ENCODE assay signal across 8 mouse cellular contexts in the genomic region with DNA sequence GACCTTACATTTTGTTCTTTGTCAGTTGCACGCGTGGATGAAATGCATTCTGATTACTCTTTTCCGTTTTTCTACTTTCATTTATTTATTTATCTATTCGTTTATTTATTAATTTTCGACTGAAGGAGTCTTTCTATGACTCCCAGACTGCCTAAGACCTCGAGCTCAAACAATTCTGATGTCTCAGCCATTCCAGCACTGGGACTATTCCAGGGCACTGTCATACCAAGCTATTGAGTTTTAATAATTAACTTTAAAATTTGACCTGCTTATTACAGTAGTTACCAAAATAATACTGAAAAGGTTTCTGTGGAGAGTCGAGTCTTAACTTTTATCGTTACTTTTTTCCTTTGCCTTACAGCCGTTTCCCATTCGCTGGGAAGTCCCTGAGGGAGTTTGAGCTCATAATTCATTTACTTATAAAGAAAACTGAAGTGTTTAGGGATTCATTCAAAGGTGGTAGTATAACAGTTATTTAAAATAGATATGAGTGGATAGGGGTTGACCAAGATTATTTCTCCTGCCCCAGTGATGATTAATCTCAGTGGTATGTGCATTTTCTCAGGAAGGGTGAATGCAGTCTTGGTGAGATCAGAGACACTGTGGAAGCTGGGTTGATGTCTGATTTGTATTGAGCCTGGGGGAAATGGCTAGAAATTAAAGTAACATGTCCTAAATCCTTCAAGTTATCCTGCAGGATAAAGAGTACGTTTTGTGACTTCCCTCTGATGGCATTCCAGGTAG. TPM values are rescaled to one million over a fixed set of nuclear protein-coding genes. Genes with fewer than 3 reads are reported as not detected.
DNase-seq lines count a peak whose midpoint lies in the region; ATAC-seq lines count a peak whose summit lies in the region.

No protein-coding gene starts in this region.

- H3K9me3 ChIP-seq in megakaryocyte, embryonic 14.5 days: no peaks in the 10 kb centered on the region
- H3K9me3 ChIP-seq in forebrain, embryonic 15.5 days: no peaks in the 10 kb centered on the region
- H3K9me3 ChIP-seq in limb, embryonic 13.5 days: no peaks in the 10 kb centered on the region
- no peaks in the 10 kb centered on the region for H3K9me3 ChIP-seq in stomach, embryonic 16.5 days (replicated peaks; ENCODE audit: control insufficient read depth, low read length)

- H3K4me3 ChIP-seq in megakaryocyte, embryonic 14.5 days (replicated peaks): peak overlapping the region; percentile 93
- H3K4me3 ChIP-seq in forebrain, embryonic 15.5 days: peak overlapping the region; percentile 65
- peak overlapping the region; percentile 59 for H3K4me3 ChIP-seq in limb, embryonic 13.5 days
- peak overlapping the region; percentile 77 for H3K4me3 ChIP-seq in stomach, embryonic 16.5 days (replicated peaks; ENCODE audit: low read length)

- H3K4me2 ChIP-seq in forebrain, embryonic 15.5 days (replicated peaks): peak overlapping the region; percentile 91; the same call in 1 of the 2 replicates
- peak overlapping the region; percentile 70 for H3K4me2 ChIP-seq in limb, embryonic 13.5 days (replicated peaks)
- peak overlapping the region; percentile 82 for H3K4me2 ChIP-seq in stomach, embryonic 16.5 days (ENCODE audit: low read depth, low read length)

- no peak overlapping the region; the same call in 1 of the 2 replicates for H3K9ac ChIP-seq in forebrain, embryonic 15.5 days (replicated peaks)
- 0 out of 2 replicates have a peak overlapping the region, but pooled peaks have one; percentile 73 for H3K9ac ChIP-seq in limb, embryonic 13.5 days
- no peak overlapping the region; the same call in 1 of the 2 replicates for H3K9ac ChIP-seq in stomach, embryonic 16.5 days (ENCODE audit: low read length)

- H3K27ac ChIP-seq in forebrain, embryonic 15.5 days (replicated peaks): no peak overlapping the region
- H3K27ac ChIP-seq in limb, embryonic 13.5 days: no peak overlapping the region
- no peak overlapping the region for H3K27ac ChIP-seq in stomach, embryonic 16.5 days (ENCODE audit: low read length)

- no peak for DNase-seq in left cerebral cortex, adult 18-20 months (ENCODE audit: low spot score in 2 of 2)
- no peak for DNase-seq in B cell, adult 2 months
- no peak for DNase-seq in urinary bladder, postnatal 10 days (ENCODE audit: low spot score)

- H3K36me3 ChIP-seq in megakaryocyte, embryonic 14.5 days (replicated peaks; ENCODE audit: low read length): no peaks in the 10 kb centered on the region
- no peaks in the 10 kb centered on the region for H3K36me3 ChIP-seq in forebrain, embryonic 15.5 days
- no peaks in the 10 kb centered on the region for H3K36me3 ChIP-seq in limb, embryonic 13.5 days
- no peaks in the 10 kb centered on the region for H3K36me3 ChIP-seq in stomach, embryonic 16.5 days (ENCODE audit: control insufficient read depth, insufficient read depth, low read length)

- ATAC-seq in megakaryocyte, adult 5-6 weeks (ENCODE audit: poor library complexity, severe bottlenecking): no peak
- no peak for ATAC-seq in forebrain, embryonic 15.5 days (replicated peaks)
- ATAC-seq in limb, embryonic 13.5 days (ENCODE audit: low FRiP score, low read depth): no peak
- ATAC-seq in stomach, embryonic 16.5 days (ENCODE audit: insufficient read depth, low FRiP score): no peak

- 53% methylated on average over 11 of the region's 11 CpGs for WGBS in forebrain, embryonic 15.5 days
- WGBS in limb, embryonic 13.5 days: 28% methylated on average over 11 of the region's 11 CpGs
- WGBS in stomach, embryonic 16.5 days: 25% methylated on average over 11 of the region's 11 CpGs

- no peaks in the 10 kb centered on the region for H3K27me3 ChIP-seq in megakaryocyte, embryonic 14.5 days (replicated peaks)
- H3K27me3 ChIP-seq in forebrain, embryonic 15.5 days: no peaks in the 10 kb centered on the region
- H3K27me3 ChIP-seq in limb, embryonic 13.5 days: no peaks in the 10 kb centered on the region
- H3K27me3 ChIP-seq in stomach, embryonic 16.5 days (ENCODE audit: control insufficient read depth, insufficient read depth, low read length): no peaks in the 10 kb centered on the region

- H3K4me1 ChIP-seq in megakaryocyte, embryonic 14.5 days: peaks cover 63% of the 10 kb centered on the region
- peaks cover 7% of the 10 kb centered on the region; the same call in 1 of the 2 replicates for H3K4me1 ChIP-seq in forebrain, embryonic 15.5 days
- H3K4me1 ChIP-seq in limb, embryonic 13.5 days: peaks cover 12% of the 10 kb centered on the region
- H3K4me1 ChIP-seq in stomach, embryonic 16.5 days (ENCODE audit: control insufficient read depth, insufficient read depth, low read length): peaks cover 9% of the 10 kb centered on the region; the same call in 1 of the 2 replicates

RNA-seq across cellular contexts. Expression of gene Abcg2, which starts 56.9 kb away (rescaled TPM):
- polyA plus RNA-seq in megakaryocyte, embryonic 14.5 days (2012; ENCODE audit: insufficient read depth, low replicate concordance): 7.0 TPM in 1 of 2 replicates, not detected in the other
- total RNA-seq in megakaryocyte, adult 5-6 weeks (2015): 6.6 and 9.5 TPM in 2 replicates
- total RNA-seq in megakaryocyte, adult 5-6 weeks (2017): 8.3 and 29.1 TPM in 2 replicates
- 30.4 and 31.1 TPM in 2 replicates for polyA plus RNA-seq in forebrain, embryonic 15.5 days (2015; fragmentation: Nextera tagmentation; extraction: Ambion mirVana)
- polyA plus RNA-seq in limb, embryonic 13.5 days (2015; fragmentation: Nextera tagmentation; extraction: Ambion mirVana): 53.3 and 55.3 TPM in 2 replicates
- polyA plus RNA-seq in stomach, embryonic 16.5 days (2015; fragmentation: Nextera tagmentation; extraction: Ambion mirVana): 57.1 and 61.8 TPM in 2 replicates
- total RNA-seq in left cerebral cortex, adult 18-20 months (2021): 10 to 100 TPM; 17.2 to 20.0 TPM
